Mouse (Mus musculus) erythroblast, embryonic 14.5 days (primary cell): ENCODE results near the gene Adipor1. TPM values are rescaled to one million over a fixed set of nuclear protein-coding genes. Genes with fewer than 3 reads are reported as not detected.
"Not testable (repeated sequence)": the region's sequence is repeated elsewhere in the genome, so short reads cannot be mapped to it uniquely, and the experiment has no call there.

Source experiments
- H3K27me3 ChIP-seq: 2 replicates; pipeline ENCODE4 v1.6.1; 2012; ENCODE audit warnings: inconsistent platforms; ENCODE audit not compliant: control insufficient read depth
- H3K36me3 ChIP-seq: 2 replicates; pipeline ENCODE4 v1.6.1; 2012; ENCODE audit warnings: mild to moderate bottlenecking, inconsistent platforms; ENCODE audit not compliant: control insufficient read depth
- H3K4me1 ChIP-seq: 2 replicates; pipeline ENCODE4 v1.6.1; 2012; ENCODE audit warnings: inconsistent platforms; ENCODE audit not compliant: control insufficient read depth
- H3K4me3 ChIP-seq: replicated peaks from 2 replicates; pipeline ENCODE3; 2012; ENCODE audit warnings: moderate library complexity, mild to moderate bottlenecking, inconsistent platforms
- H3K9me3 ChIP-seq: 2 replicates; pipeline ENCODE4 v1.6.1; 2012; ENCODE audit warnings: low read length, inconsistent platforms, mixed read lengths; ENCODE audit not compliant: control insufficient read depth
- GATA1 ChIP-seq: IDR thresholded peaks from 2 replicates; pipeline ENCODE4 v1.6.1; 2012; ENCODE audit warnings: low read length, inconsistent platforms, mixed read lengths
- TAL1 ChIP-seq: IDR thresholded peaks from 3 replicates; pipeline ENCODE4 v1.6.1; 2012; ENCODE audit warnings: low read length, inconsistent platforms, mixed read lengths
- polyA plus RNA-seq: library from polyadenylated mRNA; stranded (reverse); fragments of >175 nt; gene quantifications from 2 replicates; pipeline ENCODE4 v1.2.3, GENCODE M21; 2012

Gene Adipor1
- polyA plus RNA-seq, 1 experiment, result 72.8 TPM

DNA sequence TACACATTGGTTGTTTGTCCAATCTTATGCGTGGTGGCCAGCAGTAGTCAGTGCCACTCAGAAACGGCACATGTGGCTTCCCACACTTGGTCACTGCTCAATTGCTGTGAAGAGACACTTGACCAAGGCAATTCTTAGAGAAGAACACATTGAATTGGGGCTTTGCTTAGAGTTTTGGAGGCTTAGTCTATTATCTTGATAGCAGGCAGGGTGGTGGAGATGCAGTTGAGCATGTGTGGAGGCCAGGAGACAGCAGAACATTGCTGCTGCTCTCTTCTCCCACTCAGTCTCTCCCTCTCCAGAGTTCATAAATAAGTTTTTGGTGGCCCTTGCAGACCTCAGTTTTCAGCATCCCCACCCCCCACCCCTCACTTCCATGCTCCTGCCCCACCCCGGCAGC lies 27.2 kb downstream of the Adipor1 start:
- no peak for TF ChIP-seq TAL1
- no peak for TF ChIP-seq GATA1
- H3K36me3 ChIP-seq, result peaks cover 2% of the 10 kb centered on the region; the same call in 1 of the 2 replicates
- peaks cover 37% of the 10 kb centered on the region for H3K4me1 ChIP-seq
- H3K27me3 ChIP-seq, result no peaks in the 10 kb centered on the region
- peaks cover 3% of the 10 kb centered on the region for H3K9me3 ChIP-seq
- no peak overlapping the region for H3K4me3 ChIP-seq

- not testable (repeated sequence) for H3K9me3 ChIP-seq, H3K36me3 ChIP-seq, H3K27me3 ChIP-seq, H3K4me3 ChIP-seq
- H3K4me1 ChIP-seq, result peaks cover 37% of the 10 kb centered on the region
Observed at GRCm38 (mm10) chr1:134443288-134443687, 28.1 kb downstream of the Adipor1 start.

- TF ChIP-seq TAL1 (no peak), GATA1 (no peak)
- H3K27me3 ChIP-seq, result no peaks in the 10 kb centered on the region
- H3K4me3 ChIP-seq, result no peak overlapping the region
- peaks cover 2% of the 10 kb centered on the region; the same call in 1 of the 2 replicates for H3K36me3 ChIP-seq
- H3K9me3 ChIP-seq, result peaks cover 3% of the 10 kb centered on the region
- H3K4me1 ChIP-seq, result peaks cover 31% of the 10 kb centered on the region
Observed at GRCm38 (mm10) chr1:134445418-134445817, 30.2 kb downstream of the Adipor1 start.

GRCm38 (mm10) chr1:134448537-134448936 lies 33.4 kb downstream of the Adipor1 start:
- not testable (repeated sequence) for H3K9me3 ChIP-seq, H3K4me3 ChIP-seq, H3K27me3 ChIP-seq, H3K36me3 ChIP-seq
- H3K4me1 ChIP-seq, result peaks cover 22% of the 10 kb centered on the region

DNA sequence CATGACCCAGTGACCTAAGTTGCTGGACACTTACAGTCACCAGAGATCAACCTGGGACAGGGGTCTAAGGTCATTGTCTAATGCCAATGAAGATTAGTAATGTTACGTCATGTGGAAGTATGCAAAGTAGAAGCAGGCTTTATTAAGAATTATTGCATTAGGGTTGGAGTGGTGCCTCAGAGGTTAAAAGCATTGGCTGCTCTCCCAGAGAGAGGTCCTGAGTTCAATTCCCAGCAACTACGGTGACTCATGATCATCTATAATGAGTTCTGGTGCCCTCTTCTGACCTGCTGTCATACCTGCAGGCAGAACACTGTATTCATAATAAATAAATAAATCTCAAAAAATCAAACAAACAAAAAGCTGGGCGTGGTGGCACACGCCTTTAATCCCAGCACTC lies 35.0 kb downstream of the Adipor1 start:
- no peaks in the 10 kb centered on the region for H3K27me3 ChIP-seq
- TF ChIP-seq TAL1 (no peak), GATA1 (no peak)
- no peak overlapping the region for H3K4me3 ChIP-seq
- no peaks in the 10 kb centered on the region for H3K9me3 ChIP-seq
- H3K4me1 ChIP-seq, result peaks cover 28% of the 10 kb centered on the region
- no peaks in the 10 kb centered on the region for H3K36me3 ChIP-seq

DNA sequence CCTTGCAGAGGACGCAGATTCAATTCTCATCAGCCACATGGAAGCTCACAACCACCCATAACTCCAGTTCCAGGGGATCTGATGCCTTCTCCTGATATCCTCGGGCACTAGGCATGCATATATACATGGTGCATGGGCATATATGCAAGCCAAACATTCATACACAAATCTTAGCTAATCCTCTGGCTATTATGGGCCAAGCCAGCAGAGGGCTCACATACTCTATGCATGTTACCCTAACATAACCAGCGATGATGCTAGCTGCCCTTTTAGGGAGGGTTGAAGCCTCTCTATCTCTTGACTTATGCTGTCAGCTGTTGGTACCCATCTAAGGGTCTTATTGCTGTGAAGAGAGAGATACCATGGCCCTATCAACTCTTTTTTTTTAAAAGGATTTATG lies 35.8 kb downstream of the Adipor1 start:
- TF ChIP-seq TAL1 (no peak), GATA1 (no peak)
- Histone ChIP-seq H3K27me3 (no peaks in the 10 kb centered on the region), H3K4me1 (peaks cover 25% of the 10 kb centered on the region), H3K36me3 (no peaks in the 10 kb centered on the region), H3K9me3 (no peaks in the 10 kb centered on the region), H3K4me3 (no peak overlapping the region)

DNA sequence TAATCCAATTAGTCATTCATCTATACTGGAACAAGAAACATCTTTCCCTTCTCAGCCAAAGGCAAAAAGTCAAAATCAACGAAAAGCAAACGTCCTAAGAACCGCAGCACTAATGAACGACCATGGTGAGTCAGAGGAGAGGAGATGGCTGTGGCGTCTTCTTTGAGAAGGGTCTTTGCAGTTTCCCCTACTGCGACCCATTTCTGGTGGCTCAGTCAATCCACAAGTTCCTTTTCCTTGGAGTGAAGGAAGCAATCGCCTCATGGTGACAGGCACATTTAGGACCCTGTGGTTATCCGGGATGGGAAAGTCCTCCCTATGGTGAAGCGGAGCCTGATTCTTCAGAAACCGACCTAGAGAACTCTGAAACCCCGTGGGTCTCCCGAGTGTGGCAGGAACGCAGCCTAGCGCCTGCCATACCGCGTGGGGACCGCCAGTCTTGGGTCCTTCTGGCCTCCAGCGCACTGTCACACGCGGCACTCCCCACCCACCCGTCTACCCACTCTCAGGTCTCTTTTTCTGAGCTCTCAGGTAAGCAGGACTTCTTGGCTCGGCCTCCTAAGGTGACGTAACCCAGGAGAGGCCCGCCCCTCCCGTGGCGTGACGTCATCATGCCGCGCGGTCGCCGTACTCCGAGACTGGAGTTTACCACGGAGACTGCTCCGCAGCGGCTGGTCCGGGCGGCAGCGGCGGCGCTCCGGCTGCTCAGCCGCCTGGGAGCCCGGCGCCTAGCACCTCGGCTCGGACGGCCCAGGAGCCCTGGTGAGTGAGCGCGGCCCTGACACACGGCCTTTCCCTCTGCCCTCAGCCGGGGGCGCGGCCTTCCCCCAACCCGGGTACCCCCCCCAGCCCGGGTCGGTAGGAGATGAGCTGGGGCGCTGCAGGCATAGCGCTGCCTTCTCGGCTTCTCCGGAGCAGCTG lies 40.0 kb downstream of the Adipor1 start, which contains the start of gene Klhl12:
Gene Klhl12 (plus strand): TSS at position 628 of the 921 bp plus-strand sequence.
- no peaks in the 10 kb centered on the region for H3K27me3 ChIP-seq
- TF ChIP-seq TAL1, result no peak
- TF ChIP-seq GATA1, result no peak
- peaks cover 34% of the 10 kb centered on the region for H3K36me3 ChIP-seq
- H3K4me3 ChIP-seq, result peak within 1 kb of the TSS; percentile 87
- peaks cover 61% of the 10 kb centered on the region for H3K4me1 ChIP-seq
- no peaks in the 10 kb centered on the region for H3K9me3 ChIP-seq

DNA sequence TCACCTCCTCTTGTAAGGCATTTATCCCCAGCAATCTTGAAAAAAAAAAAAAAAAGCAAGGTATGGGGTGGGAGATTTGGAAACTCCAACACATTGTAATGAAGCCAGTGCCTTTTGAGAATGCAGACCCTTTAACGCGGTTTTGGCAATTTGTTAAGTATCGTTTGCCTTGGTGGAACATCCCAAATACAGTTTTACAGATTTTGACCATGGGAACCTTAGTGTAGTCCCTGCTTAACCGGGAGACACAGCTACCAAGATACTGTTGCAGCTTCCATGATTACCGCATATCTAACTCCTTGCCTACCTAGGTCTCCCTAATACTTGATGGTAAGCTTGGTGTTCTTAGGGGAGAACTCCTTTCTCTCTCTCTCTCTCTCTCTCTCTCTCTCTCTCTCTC lies 40.9 kb downstream of the Adipor1 start:
- Histone ChIP-seq H3K4me3 (peak overlapping the region; percentile 87), H3K36me3 (peaks cover 43% of the 10 kb centered on the region), H3K4me1 (peaks cover 66% of the 10 kb centered on the region), H3K9me3 (no peaks in the 10 kb centered on the region), H3K27me3 (no peaks in the 10 kb centered on the region)
- no peak for TF ChIP-seq GATA1
- no peak for TF ChIP-seq TAL1

DNA sequence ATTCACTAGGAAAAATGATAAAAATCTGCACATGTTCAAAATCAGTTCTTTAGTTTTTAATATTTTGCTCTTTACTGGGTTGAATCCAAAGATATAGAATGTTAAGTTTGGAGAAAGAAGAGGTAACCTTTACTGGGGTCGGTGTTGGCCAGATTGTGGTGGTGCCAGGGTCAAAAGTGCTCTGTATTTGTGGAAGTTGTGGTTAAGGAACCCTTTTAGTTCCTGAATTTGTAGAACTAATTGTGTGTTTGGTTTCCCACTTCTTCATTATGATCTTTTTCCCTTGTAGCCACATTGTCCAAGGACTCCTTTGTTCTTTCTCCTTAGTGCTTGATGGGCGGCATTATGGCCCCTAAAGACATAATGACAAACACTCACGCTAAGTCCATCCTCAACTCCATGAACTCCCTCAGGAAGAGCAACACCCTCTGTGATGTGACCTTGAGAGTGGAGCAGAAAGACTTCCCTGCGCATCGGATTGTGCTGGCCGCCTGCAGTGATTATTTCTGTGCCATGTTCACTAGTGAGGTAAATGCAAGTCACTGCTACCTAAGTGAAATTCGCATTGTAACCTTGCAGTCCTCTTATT lies 43.1 kb downstream of the Adipor1 start:
- peaks cover 64% of the 10 kb centered on the region for H3K36me3 ChIP-seq
- H3K27me3 ChIP-seq, result no peaks in the 10 kb centered on the region
- H3K4me1 ChIP-seq, result peaks cover 79% of the 10 kb centered on the region

More for the DNA sequence above, 43.1 kb downstream of the Adipor1 start:
- no peak for TF ChIP-seq GATA1
- TF ChIP-seq TAL1, result no peak
- no peak overlapping the region for H3K4me3 ChIP-seq
- 0 out of 2 replicates have a peak, but pooled peaks cover under 1% of the 10 kb centered on the region for H3K9me3 ChIP-seq
